Mouse (Mus musculus): ENCODE data around the gene Smdt1. TPM values are rescaled to one million over a fixed set of nuclear protein-coding genes. Genes with fewer than 3 reads are reported as not detected.
"Not testable (repeated sequence)": the region's sequence is repeated elsewhere in the genome, so short reads cannot be mapped to it uniquely, and the experiment has no call there.

The Smdt1 gene
- total and polyA plus RNA-seq, 2 experiments from 2014 or later, result 167 to 337 TPM

GRCm38 (mm10) chr15:82378261-82379180 is 39.8 kb downstream of the Smdt1 start:
- DNase-seq, result no peak
- no peak for TF ChIP-seq CTCF (IDR thresholded peaks at IDR 0.05; ENCODE audit: low read depth)
- no peak for ATAC-seq
- Histone ChIP-seq H3K27ac (ENCODE audit: low read depth, low read length) (0 out of 2 replicates have a peak overlapping the region, but pooled peaks have one; percentile 16), H3K9me3 (ENCODE audit: low read length) (no peaks in the 10 kb centered on the region), H3K4me1 (ENCODE audit: insufficient read depth) (peaks cover 9% of the 10 kb centered on the region; the same call in 1 of the 2 replicates), H3K27me3 (ENCODE audit: insufficient read depth, low read length) (no peaks in the 10 kb centered on the region), H3K4me2 (ENCODE audit: low read depth) (no peak overlapping the region), H3K9ac (no peak overlapping the region), H3K36me3 (ENCODE audit: insufficient read depth) (no peaks in the 10 kb centered on the region), H3K4me3 (ENCODE audit: low read depth, low read length) (no peak overlapping the region)
- WGBS, result 45% methylated on average over 15 of the region's 15 CpGs

GRCm38 (mm10) chr15:82379511-82379870 is 40.7 kb downstream of the Smdt1 start:
- TF ChIP-seq CTCF (IDR thresholded peaks at IDR 0.05; ENCODE audit: low read depth), result no peak
- H3K36me3 ChIP-seq (ENCODE audit: insufficient read depth), result no peaks in the 10 kb centered on the region
- DNase-seq, result no peak
- H3K9me3 ChIP-seq (ENCODE audit: low read length), result no peaks in the 10 kb centered on the region
- no peaks in the 10 kb centered on the region for H3K27me3 ChIP-seq (ENCODE audit: insufficient read depth, low read length)
- peak overlapping the region; percentile 30 for H3K4me3 ChIP-seq (ENCODE audit: low read depth, low read length)
- WGBS, result 34% methylated on average over 7 of the region's 7 CpGs
- H3K9ac ChIP-seq, result peak overlapping the region; percentile 31; the same call in 1 of the 2 replicates
- ATAC-seq, result no peak
- H3K27ac ChIP-seq (ENCODE audit: low read depth, low read length), result no peak overlapping the region
- H3K4me2 ChIP-seq (ENCODE audit: low read depth), result peak overlapping the region; percentile 53
- peaks cover 9% of the 10 kb centered on the region; the same call in 1 of the 2 replicates for H3K4me1 ChIP-seq (ENCODE audit: insufficient read depth)

- no peak for TF ChIP-seq CTCF (IDR thresholded peaks at IDR 0.05; ENCODE audit: low read depth)
- Histone ChIP-seq H3K36me3 (ENCODE audit: insufficient read depth) (no peaks in the 10 kb centered on the region), H3K4me1 (ENCODE audit: insufficient read depth) (peaks cover 9% of the 10 kb centered on the region; the same call in 1 of the 2 replicates), H3K27me3 (ENCODE audit: insufficient read depth, low read length) (no peaks in the 10 kb centered on the region), H3K4me2 (ENCODE audit: low read depth) (peak within 1 kb of the TSS; percentile 53), H3K27ac (ENCODE audit: low read depth, low read length) (0 out of 2 replicates have a peak within 1 kb of the TSS, but pooled peaks have one; percentile 40), H3K4me3 (ENCODE audit: low read depth, low read length) (peak within 1 kb of the TSS; percentile 30), H3K9me3 (ENCODE audit: low read length) (no peaks in the 10 kb centered on the region), H3K9ac (peak within 1 kb of the TSS; percentile 31)
- DNase-seq (peak; percentile 27), ATAC-seq (peak; percentile 59)
- 3% methylated on average over 17 of the region's 24 CpGs for WGBS
Measured at GRCm38 (mm10) chr15:82379871-82380713, 41.3 kb downstream of the Smdt1 start, which contains the start of gene Cyp2d22. Cyp2d22 (minus strand) TSS chr15:82380260.

DNA sequence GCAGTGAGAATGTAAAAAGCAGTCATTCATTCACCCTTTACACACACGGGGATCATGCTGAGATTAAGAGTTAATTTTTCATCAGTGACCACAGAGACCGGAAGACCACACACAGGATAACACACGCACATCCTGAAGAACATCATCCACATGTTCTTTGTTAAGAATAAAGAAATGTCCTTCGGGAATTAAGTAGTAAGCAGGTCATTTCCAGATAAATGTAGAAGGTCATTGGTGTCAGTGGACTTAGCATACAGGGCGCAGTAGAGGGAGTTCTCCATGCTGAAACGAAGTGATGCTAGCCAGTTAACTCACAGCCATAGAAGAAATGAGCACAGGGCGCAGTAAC is 41.9 kb downstream of the Smdt1 start:
- Histone ChIP-seq H3K27ac (ENCODE audit: low read depth, low read length) (no peak overlapping the region), H3K9me3 (ENCODE audit: low read length) (no peaks in the 10 kb centered on the region), H3K27me3 (ENCODE audit: insufficient read depth, low read length) (no peaks in the 10 kb centered on the region), H3K4me3 (ENCODE audit: low read depth, low read length) (peak overlapping the region; percentile 30), H3K4me1 (ENCODE audit: insufficient read depth) (peaks cover 9% of the 10 kb centered on the region; the same call in 1 of the 2 replicates), H3K36me3 (ENCODE audit: insufficient read depth) (no peaks in the 10 kb centered on the region), H3K4me2 (ENCODE audit: low read depth) (peak overlapping the region; percentile 53), H3K9ac (peak overlapping the region; percentile 26; the same call in 1 of the 2 replicates)
- TF ChIP-seq CTCF (IDR thresholded peaks at IDR 0.05; ENCODE audit: low read depth), result no peak
- DNase-seq, result no peak
- ATAC-seq, result no peak
- 36% methylated on average over 7 of the region's 7 CpGs for WGBS

GRCm38 (mm10) chr15:82382441-82382840 is 43.7 kb downstream of the Smdt1 start:
- no peak overlapping the region for H3K4me3 ChIP-seq (ENCODE audit: low read depth, low read length)
- no peaks in the 10 kb centered on the region for H3K4me1 ChIP-seq (ENCODE audit: insufficient read depth)
- no peak for TF ChIP-seq CTCF (IDR thresholded peaks at IDR 0.05; ENCODE audit: low read depth)
- no peak overlapping the region for H3K27ac ChIP-seq (ENCODE audit: low read depth, low read length)
- no peak for DNase-seq
- H3K9me3 ChIP-seq (ENCODE audit: low read length), result no peaks in the 10 kb centered on the region
- WGBS, result 86% methylated on average over 2 of the region's 2 CpGs
- H3K4me2 ChIP-seq (ENCODE audit: low read depth), result no peak overlapping the region
- no peaks in the 10 kb centered on the region for H3K36me3 ChIP-seq (ENCODE audit: insufficient read depth)
- no peak for ATAC-seq
- no peak overlapping the region for H3K9ac ChIP-seq
- no peaks in the 10 kb centered on the region for H3K27me3 ChIP-seq (ENCODE audit: insufficient read depth, low read length)

DNA sequence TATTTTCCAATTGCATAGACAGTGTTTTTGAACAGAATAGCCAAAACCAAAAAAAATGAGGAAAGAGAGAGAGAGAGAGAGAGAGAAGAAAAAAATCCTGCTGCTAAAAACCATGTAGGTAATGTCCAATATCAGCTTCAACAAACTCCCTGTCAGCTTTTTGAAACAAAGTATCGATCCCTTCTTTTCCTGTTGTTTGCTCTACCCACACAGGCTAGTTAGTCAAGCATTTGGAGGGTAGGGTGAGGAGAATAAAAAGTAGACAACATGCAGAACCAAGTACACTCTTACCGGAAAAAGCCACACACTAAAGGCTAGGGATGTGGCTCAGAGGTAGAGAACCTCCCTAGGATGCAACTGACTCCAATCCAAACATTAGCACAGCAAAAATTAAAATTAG is 47.0 kb downstream of the Smdt1 start:
- Histone ChIP-seq H3K27ac (ENCODE audit: low read depth, low read length) (no peak overlapping the region), H3K4me1 (ENCODE audit: insufficient read depth) (no peaks in the 10 kb centered on the region), H3K9me3 (ENCODE audit: low read length) (no peaks in the 10 kb centered on the region), H3K4me3 (ENCODE audit: low read depth, low read length) (no peak overlapping the region), H3K9ac (no peak overlapping the region), H3K27me3 (ENCODE audit: insufficient read depth, low read length) (no peaks in the 10 kb centered on the region), H3K36me3 (ENCODE audit: insufficient read depth) (no peaks in the 10 kb centered on the region), H3K4me2 (ENCODE audit: low read depth) (no peak overlapping the region)
- WGBS, result 95% methylated on average over 2 of the region's 2 CpGs
- no peak for TF ChIP-seq CTCF (IDR thresholded peaks at IDR 0.05; ENCODE audit: low read depth)
- ATAC-seq, result no peak
- no peak for DNase-seq

DNA sequence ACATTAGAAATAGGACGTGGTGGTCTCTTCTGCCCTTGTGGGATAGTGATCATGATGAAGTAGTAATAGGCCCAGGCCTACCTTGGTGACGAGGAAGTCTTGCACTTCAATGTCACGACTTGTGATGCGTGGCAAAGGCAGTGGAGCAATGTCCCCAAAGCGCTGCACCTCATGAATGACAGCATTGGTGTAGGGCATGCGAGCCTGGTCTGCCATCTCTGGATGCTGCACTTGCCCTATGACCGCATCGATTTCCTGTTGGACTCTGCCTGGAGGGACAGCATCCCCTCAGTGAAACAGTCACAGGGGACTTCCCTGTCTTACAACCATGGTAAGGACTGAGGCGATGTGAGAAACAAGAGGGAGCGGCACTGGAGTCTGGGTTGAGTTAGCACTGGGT is 51.2 kb downstream of the Smdt1 start:
- H3K9me3 ChIP-seq (ENCODE audit: low read length); H3K27ac ChIP-seq (ENCODE audit: low read depth, low read length); ATAC-seq; H3K27me3 ChIP-seq (ENCODE audit: insufficient read depth, low read length); H3K4me3 ChIP-seq (ENCODE audit: low read depth, low read length); H3K36me3 ChIP-seq (ENCODE audit: insufficient read depth); H3K9ac ChIP-seq; H3K4me2 ChIP-seq (ENCODE audit: low read depth); H3K4me1 ChIP-seq (ENCODE audit: insufficient read depth); DNase-seq: not testable (repeated sequence)
- 95% methylated on average over 10 of the region's 10 CpGs for WGBS

DNA sequence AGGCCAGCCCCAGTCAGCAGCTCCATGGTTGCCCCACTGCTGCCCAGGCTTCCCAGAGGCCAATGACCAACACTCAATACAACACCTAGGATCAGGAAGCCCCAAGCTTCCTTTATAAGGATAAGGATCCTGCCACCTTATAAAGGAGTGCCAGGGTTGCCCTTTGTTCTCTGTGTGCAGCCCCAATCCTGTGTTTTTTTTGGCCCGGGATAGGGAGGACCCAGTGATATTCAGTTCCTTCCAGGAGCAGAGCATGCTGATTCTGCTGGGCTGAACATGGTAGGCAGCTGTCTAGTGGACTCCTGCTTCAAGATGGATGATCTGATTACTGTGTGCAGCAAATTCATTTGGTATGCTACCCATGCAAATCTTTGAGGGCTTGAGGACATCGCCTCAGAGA is 55.2 kb downstream of the Smdt1 start, which contains the start of gene Cyp2d11:
Gene Cyp2d11, minus strand, starts transcription at position 101 of the 400 bp plus-strand sequence.
- not testable (repeated sequence) for DNase-seq; ATAC-seq; H3K27me3 ChIP-seq (ENCODE audit: insufficient read depth, low read length); H3K9me3 ChIP-seq (ENCODE audit: low read length); H3K27ac ChIP-seq (ENCODE audit: low read depth, low read length); H3K4me3 ChIP-seq (ENCODE audit: low read depth, low read length); H3K4me2 ChIP-seq (ENCODE audit: low read depth); H3K4me1 ChIP-seq (ENCODE audit: insufficient read depth); H3K36me3 ChIP-seq (ENCODE audit: insufficient read depth); H3K9ac ChIP-seq
- WGBS, result 91% methylated on average over 2 of the region's 2 CpGs

GRCm38 (mm10) chr15:82395955-82396354 is 57.2 kb downstream of the Smdt1 start:
- DNase-seq; H3K36me3 ChIP-seq (ENCODE audit: insufficient read depth); H3K9ac ChIP-seq; H3K4me1 ChIP-seq (ENCODE audit: insufficient read depth); H3K27me3 ChIP-seq (ENCODE audit: insufficient read depth, low read length); H3K9me3 ChIP-seq (ENCODE audit: low read length); H3K4me3 ChIP-seq (ENCODE audit: low read depth, low read length); H3K4me2 ChIP-seq (ENCODE audit: low read depth); H3K27ac ChIP-seq (ENCODE audit: low read depth, low read length); ATAC-seq: not testable (repeated sequence)
- WGBS, result 92% methylated on average over 3 of the region's 3 CpGs

All from forebrain, postnatal 0 days (tissue).